Mouse (Mus musculus) liver, postnatal 0 days (tissue): ENCODE measurements around the gene Stra6.

Source experiments
- CTCF ChIP-seq: sonication (generic); IDR thresholded peaks from 2 replicates; pipeline ENCODE4 v1.5.1; 2016; ENCODE audit warnings: antibody characterized with exemption, low read depth
- EP300 ChIP-seq: IDR thresholded peaks from 2 replicates; pipeline ENCODE4 v1.6.1; 2016; ENCODE audit warnings: antibody characterized with exemption, low read depth, mild to moderate bottlenecking

DNA sequence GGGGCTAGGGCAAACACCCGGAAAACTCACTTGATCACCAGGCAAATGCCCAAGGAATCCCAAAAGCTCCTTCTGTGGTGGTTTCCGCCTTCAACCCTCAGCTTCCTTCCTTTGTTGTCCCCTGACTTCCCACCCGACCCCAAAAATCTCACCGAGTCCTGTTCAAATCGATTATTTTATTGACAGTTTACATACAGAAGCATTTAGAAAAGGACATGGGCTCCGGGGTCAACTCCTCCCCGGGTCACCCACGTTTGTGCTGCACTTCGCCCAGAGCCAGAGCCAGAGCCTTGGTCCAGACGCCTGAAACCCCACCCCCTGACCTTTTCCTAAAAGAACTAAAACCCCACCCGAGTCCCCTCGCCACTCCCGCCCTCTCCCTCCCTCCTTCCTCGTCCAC, 132.6 kb downstream of the Stra6 start:
- TF ChIP-seq EP300 (no peak), CTCF (no peak)
